Mouse (Mus musculus) NIH3T3 (cell line): ENCODE measurements around the gene Gpr179.
"Not testable (repeated sequence)": the region's sequence is repeated elsewhere in the genome, so short reads cannot be mapped to it uniquely, and the experiment has no call there.

Experiments
- DNase-seq: peaks from one replicate; pipeline ENCODE4 v3.0.0-alpha.2; 2012; ENCODE audit warnings: low read depth

Gpr179 gene

GRCm38 (mm10) chr11:97321197-97321596 is 30.7 kb downstream of the Gpr179 start:
- DNase-seq: no peak

- peak; percentile 100 for DNase-seq
Measured at GRCm38 (mm10) chr11:97315504-97316503, 36.1 kb downstream of the Gpr179 start, which contains the start of gene Mrpl45. TSS of gene Mrpl45 (plus strand) at chr11:97315716.

- DNase-seq: peak; percentile 55
Measured at GRCm38 (mm10) chr11:97314751-97315503, 37.0 kb downstream of the Gpr179 start.

GRCm38 (mm10) chr11:97314110-97314509 is 37.8 kb downstream of the Gpr179 start:
- peak; percentile 60 for DNase-seq

- DNase-seq: not testable (repeated sequence)
Measured at GRCm38 (mm10) chr11:97312871-97313270, 39.0 kb downstream of the Gpr179 start.

GRCm38 (mm10) chr11:97310895-97311631 is 40.8 kb downstream of the Gpr179 start:
- peak; percentile 87 for DNase-seq

GRCm38 (mm10) chr11:97309911-97310571 is 41.8 kb downstream of the Gpr179 start:
- DNase-seq: peak; percentile 94

GRCm38 (mm10) chr11:97309451-97309836 is 42.4 kb downstream of the Gpr179 start:
- peak; percentile 97 for DNase-seq

GRCm38 (mm10) chr11:97308806-97309450 is 42.9 kb downstream of the Gpr179 start:
- peak; percentile 60 for DNase-seq

- DNase-seq: peak; percentile 40
Measured at GRCm38 (mm10) chr11:97307294-97308069, 44.4 kb downstream of the Gpr179 start.

- no peak for DNase-seq
Measured at GRCm38 (mm10) chr11:97304631-97305030, 47.2 kb downstream of the Gpr179 start.

GRCm38 (mm10) chr11:97302231-97302781 is 49.6 kb downstream of the Gpr179 start:
- DNase-seq: peak; percentile 93

GRCm38 (mm10) chr11:97301406-97301805 is 50.5 kb downstream of the Gpr179 start:
- DNase-seq: no peak

GRCm38 (mm10) chr11:97299939-97300338 is 51.9 kb downstream of the Gpr179 start:
- DNase-seq: no peak

GRCm38 (mm10) chr11:97296542-97296941 is 55.3 kb downstream of the Gpr179 start:
- no peak for DNase-seq

- no peak for DNase-seq
Measured at GRCm38 (mm10) chr11:97292731-97293130, 59.1 kb downstream of the Gpr179 start.

- peak; percentile 66 for DNase-seq
Measured at GRCm38 (mm10) chr11:97289276-97290230, 62.3 kb downstream of the Gpr179 start.

- no peak for DNase-seq
Measured at GRCm38 (mm10) chr11:97287643-97288042, 64.2 kb downstream of the Gpr179 start.

- DNase-seq: no peak
Measured at GRCm38 (mm10) chr11:97286973-97287372, 64.9 kb downstream of the Gpr179 start.
